Mouse (Mus musculus): ENCODE measurements around the gene Os9.
A peak's percentile ranks its signal among the peaks of the same experiment; 100 is the strongest.
"Not testable (repeated sequence)": the region's sequence is repeated elsewhere in the genome, so short reads cannot be mapped to it uniquely, and the experiment has no call there.

The Os9 gene

DNA sequence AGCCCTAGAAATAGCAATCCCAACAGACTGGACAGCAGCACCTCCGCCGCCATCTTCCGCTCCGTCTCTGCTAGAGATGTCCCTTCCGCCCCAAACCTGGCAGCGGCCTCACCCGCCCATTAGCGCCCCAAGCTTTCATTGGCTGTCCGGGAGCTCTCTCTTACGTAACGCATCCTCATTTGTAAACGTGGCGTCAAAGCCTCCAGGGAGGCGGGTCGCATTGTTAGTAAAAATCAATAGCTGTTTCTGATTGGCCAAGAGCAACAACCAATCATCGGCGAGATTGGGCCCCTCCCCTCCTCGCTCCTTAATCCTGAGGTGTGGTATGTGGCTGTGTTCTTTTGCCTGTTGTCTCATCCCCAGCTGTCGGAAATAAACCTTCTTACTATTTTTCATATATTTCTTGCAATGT lies at the start of gene Os9:
Gene Os9 (minus strand): TSS at position 66 of the 412 bp plus-strand sequence.
- peak; percentile 94 for DNase-seq

DNA sequence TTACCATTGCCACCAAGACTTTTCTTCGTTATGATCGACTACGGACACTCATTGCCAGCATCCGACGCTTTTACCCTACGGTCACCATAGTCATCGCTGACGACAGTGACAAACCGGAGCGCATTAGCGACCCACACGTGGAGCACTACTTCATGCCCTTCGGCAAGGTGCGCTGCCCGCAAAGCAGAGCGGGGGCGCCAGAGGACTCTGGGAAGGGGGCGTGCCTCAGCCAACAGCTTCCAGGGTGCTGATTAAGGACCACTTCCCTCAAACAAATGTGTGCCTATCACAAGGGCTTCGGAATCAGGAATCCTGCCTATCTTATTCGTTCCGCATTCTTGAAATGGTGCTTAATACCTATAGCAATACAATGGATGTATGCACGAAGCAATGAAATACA lies 49.1 kb upstream of the Os9 start:
- DNase-seq, result no peak

DNA sequence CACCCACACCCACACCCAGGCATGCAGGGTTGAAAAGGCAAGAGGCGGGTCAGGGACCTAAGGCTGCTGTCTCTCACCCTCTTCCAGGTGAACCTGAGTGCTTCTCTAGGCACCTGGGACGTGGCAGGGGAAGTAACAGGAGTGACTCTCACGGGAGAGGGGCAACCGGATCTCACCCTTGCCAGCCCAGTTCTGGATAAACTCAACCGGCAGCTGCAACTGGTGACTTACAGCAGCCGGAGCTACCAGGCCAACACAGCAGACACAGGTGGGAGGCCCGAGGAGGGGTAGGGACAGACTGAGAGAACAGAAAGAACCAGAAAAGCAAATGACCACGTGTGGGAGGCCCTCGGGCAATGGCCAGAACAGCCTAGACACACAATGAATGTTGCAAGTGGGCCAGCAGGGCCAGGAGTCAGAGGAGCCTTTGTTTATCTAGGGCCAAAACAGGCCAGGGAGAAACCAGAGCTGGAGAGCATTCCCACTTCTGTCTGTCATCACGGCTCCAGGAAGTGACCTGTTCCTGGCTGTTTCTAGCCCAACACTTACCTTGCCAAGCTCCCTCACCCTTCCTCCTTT lies 46.8 kb upstream of the Os9 start:
- no peak for DNase-seq

DNA sequence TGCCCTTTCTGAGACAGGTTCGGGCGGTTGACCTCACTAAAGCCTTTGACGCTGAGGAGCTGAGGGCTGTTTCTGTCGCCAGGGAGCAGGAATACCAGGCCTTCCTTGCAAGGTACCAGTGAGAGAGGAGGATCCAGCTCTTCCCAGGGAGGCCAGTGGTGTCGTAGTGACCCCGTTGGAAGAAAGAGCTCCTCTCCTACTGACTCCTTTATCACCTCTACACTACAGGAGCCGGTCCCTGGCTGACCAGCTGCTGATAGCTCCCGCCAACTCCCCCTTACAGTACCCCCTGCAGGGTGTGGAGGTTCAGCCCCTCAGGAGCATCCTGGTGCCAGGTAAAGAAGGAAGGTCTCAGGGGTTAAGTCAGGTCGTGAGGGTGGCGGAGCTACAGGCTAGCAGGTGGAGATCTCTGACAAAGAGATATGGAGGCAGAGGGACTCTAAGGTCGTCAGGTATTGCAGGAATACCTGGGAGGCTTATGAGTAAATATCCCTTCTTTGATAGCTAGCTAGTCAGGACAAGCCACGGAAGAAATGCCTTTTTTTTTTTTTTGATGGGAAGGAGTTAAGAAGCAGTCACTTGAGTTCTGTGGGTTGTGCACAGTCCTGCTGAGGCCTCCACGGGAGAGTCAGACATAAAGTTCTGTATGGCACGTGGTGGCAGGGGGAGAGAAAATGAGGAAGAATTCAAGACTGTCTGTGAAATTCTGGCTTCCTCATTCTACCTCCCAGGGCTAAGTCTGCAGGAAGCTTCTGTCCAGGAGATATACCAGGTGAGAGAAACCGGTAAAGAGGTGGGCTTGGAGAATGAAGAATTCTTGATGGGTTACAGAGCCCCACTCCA lies 46.1 kb upstream of the Os9 start:
- no peak for DNase-seq

DNA sequence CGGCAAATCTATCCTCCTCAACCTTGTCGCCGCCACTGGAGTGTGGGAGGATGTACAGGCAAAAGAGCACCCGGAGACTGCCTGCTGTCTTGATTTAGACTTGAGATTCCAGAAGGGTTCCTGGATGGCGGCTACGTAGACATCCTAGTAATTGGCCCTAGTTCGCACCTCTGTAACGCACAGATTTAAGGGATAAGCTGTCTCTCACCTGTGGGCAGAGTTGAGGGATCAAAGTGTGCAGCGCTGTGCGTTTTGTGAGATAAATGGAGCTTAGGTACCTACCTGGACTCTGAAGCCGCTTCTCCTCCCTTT lies 45.4 kb upstream of the Os9 start:
- DNase-seq, result no peak

DNA sequence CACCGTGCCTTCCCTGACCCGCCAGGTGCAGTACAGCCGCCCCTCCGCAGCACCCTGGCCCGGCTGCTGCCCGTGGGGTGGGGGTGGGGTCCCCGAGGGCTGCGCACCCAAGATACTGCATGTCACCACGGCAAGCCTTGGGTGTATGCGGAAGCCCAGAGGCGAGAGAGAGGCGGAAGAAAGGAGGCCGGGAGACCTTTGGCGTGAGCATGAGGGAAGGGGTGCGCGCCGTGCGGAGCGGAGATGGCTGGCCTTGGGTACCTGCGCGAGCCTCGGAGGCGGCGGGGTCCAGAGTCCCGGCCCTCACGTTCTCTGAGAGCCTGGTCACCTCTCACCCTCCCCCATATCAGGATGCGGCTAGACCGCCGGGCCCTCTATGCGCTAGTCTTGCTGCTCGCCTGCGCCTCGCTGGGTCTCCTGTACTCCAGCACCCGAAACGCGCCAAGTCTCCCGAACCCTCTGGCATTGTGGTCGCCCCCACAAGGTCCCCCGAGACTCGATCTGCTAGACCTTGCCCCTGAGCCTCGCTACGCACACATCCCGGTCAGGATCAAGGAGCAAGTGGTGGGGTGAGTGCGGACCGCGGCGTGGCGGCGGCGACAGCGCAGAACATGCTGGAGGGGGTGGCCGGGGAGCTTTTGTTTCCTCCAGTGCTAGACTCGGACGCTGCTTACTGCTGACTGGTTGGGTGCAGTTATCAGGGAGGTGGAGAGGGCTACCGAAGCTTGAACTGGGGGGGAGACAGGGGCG lies 44.9 kb upstream of the Os9 start:
- peak; percentile 69 for DNase-seq

DNA sequence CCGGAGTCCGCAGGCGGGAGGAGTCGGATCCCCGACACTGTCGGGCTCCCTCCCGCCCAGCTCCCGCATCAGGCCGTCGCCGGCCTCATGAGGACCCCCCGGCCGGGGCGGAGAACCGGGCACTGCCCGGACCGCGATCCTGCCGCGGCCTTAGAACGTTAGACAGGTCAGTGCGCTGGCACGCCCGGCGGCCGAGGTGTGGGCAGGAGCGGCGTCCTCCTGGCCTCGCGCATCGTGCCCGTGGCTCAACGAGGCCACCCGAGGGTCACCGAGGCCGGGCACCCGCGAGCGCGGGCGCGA lies 44.4 kb upstream of the Os9 start:
- DNase-seq, result no peak

DNA sequence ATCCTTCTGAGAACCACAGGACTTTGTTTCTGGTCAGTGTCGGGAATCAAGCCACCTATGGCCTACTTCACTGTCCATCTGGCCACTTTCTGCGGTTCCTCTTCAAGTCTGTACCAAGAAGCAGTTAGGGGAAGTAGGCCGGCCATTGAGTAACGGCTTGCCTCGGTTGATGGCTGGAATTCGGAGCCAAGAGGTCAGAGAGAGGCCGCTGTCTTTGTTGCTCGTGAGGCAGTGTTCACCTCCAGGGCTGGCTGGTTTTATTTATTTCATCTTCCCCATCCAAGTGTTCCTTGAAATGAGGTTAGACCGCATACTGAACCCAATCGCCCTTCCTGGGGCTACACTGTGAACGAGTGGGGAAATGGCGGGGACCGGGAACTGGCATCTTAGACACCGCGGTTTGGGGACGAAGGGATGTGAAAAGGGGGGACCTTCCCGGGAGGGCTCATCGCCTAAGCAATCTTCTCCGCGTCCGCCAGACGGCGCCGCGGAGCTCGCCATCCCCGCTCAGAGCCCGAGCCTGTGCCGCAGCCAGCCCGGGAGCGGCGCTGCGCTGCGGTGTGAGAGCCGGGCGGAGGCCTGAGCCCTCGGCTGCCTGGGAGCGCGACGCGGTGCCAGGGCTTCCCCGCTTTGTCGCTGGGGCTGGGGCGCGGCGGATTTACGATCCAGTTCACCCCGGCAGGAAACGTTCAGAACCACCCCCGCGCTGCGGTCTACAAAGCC lies 43.9 kb upstream of the Os9 start, which contains the start of gene B4galnt1:
Gene B4galnt1 (plus strand): TSS at position 595 of the 723 bp plus-strand sequence.
- DNase-seq, result peak; percentile 87

DNA sequence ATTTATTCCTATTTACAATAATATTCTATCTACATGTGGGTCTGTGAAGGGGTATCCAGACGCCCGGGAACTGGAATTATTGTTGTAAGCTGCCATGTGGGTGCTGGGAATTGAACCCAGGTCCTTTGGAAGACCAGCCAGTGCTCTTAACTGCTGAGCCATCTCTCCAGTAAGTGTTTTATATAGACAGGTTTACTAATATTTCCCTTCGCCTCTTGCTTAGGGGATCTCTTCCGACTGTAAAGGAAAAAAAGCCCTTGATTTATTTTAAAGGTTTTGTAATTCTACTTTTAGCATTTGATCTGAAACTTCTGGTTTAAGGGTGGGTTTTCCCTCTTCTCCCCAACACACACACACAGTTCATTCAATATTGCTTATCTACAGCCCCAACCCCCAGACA lies 43.3 kb upstream of the Os9 start:
- no peak for DNase-seq

DNA sequence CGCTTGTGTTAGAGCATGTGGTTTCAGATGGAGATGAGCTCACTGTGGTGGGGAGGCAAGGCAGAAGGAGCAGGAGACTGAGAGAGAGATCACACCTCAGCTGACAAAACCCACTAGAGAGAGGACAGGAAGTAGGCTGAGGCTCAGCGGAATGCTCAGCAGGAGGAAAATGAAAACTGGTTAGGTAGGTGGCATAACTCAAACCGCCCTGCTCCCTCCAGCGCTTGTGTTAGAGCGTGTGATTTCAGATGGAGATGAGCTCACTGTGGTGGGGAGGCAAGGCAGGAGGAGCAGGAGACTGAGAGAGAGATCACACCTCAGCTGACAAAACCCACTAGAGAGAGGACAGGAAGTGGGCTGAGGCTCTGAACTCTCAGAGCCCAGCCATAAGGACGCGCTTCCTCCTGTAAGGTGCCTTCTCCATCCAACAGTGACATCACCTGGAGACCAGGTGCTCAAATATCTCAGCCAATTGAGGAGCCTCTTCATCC lies 41.9 kb upstream of the Os9 start:
- not testable (repeated sequence) for DNase-seq

DNA sequence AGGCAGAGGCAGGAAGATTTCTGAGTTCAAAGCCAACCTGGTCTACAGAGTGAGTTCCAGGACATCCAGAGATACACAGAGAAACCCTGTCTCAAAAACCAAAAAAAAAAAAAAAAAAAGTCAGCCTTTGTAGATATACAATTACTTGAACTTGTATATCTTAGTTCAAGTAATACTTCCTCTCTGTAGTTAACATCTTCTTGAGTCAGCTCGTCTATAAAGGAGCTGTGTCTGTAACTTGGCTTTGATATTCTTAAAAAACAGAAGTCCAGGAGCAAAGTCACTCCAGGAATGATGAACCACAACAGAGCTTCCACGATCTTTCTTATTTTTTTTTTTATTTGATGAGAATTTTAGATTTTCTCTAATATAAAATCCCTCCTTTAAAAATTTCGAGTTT lies 39.8 kb upstream of the Os9 start:
- DNase-seq, result no peak

DNA sequence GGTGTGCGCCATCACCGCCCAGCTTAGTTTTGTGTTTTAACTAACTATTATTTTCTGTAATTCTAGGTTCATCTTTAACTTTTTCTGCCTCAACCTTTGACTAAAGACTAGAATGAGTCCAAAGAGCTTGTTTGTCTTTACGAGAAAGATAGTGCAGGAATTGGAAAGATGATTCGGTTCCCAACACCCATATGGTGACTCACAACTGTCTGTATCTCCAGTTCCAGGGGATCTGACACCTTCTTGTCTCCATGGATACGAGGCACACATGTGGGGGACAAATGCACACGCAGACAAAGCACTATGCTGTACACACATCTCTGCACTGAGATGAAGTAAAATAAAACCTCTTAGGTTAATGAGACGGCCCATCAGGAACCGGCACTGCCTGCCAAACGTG lies 39.1 kb upstream of the Os9 start:
- DNase-seq, result no peak

DNA sequence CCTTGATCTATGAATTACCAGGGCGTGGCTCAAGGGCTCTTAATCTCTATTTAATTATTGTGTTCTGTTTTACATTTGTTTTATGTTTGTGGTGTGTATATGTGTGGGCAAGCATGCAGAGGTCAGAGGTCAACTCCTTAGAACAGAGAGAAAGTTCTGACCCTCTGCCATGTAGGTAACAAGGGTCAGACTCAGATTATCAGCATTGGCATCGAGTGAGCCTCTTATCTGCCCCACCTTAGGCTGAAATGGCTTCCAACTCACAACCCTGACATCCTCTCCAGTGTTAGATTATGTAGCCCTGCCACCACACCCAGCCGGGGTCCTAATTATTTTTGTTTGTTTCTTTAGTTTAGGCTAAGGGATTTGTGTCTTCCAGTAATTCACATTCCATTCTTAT lies 37.5 kb upstream of the Os9 start:
- DNase-seq, result no peak

DNA sequence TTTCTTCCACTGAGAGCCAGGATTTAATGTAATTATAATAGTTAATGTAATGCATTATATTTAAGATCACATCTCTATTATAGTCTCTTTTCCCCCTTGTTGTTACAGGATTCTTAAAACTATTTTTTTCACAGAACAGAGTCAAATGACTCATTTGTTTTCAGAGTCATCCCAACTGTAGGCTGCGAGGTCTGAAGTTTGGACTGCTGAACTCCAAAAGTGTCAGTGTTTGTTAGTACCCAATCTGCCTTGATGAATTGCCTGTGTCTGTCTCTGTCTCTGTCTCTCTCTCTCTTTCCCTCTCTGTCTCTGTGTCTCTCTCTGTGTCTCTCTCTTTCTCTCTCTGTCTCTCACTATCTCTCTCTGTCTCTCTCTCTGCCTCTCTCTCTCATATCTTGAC lies 35.6 kb upstream of the Os9 start:
- no peak for DNase-seq

DNA sequence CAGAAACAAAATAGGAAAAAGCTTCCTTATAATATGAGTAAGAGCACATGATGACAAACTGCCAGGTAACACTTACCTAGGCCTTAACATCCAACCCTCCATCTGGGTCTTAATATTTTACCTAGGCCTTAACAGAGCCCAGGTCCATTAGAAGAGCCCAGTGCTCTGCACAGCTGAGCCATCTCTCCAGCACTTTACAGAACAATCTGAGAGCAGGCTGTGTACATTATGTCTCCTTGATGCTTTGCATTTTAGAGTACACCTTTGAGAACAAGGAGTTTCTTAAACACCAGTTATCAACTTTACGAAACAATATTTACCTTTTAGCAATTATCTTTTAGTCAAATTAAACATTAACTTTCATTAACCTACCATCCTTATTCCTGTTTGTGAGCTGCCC lies 35.2 kb upstream of the Os9 start:
- DNase-seq, result no peak

DNA sequence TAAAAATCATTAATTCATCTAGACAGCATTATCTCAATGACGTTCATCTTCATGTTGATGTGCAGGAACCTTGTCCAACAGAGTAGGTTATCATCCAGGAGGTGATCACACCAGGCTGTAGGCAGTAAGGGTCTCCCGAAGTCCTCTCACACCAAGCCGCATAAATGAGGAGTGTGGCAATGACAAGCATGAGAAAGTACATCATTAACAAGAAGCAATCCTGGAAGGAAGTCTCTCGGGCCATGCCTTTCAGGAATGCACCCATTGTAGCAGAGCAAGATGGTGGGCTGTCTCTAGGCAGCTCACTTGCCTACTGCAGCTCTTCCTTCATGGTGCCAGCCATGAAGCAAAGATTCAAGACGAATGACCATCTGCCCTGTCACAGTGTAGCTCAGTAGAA lies 33.7 kb upstream of the Os9 start:
- DNase-seq, result no peak

DNA sequence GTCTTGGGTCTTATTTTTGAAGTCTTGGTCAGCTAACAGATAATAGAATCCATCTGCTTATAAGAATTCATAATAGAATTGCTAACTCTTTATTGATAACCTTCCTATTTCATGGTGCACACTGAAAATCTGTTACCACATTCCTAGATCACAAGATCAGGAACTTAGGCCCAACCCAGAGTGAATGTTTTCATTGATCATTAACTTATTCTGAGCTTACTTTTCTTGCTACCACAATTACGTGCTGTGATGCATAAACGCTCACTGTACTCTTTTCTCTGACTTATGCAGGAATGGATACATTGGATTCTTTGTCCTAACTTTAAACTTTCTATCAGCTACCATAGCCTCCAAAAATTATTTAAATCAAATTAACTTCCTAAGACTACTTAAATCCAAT lies 33.3 kb upstream of the Os9 start:
- DNase-seq, result no peak

DNA sequence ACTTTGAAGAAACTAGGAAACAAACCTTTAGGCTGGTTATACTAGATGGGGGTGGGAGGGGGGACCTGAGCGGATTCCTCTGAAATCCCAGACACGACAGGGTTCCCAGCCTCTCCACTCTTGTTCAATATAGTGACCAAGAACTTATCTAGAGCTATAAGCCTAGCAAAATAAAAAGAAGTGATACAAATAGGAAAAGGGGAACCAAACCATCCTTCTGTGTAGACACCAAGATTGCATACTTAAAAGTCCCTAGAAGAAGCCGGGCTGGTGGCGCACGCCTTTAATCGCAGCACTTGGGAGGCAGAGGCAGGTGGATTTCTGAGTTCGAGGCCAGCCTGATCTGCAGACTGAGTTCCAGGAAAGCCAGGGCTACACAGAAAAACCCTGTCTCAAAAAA lies 32.4 kb upstream of the Os9 start:
- no peak for DNase-seq

DNA sequence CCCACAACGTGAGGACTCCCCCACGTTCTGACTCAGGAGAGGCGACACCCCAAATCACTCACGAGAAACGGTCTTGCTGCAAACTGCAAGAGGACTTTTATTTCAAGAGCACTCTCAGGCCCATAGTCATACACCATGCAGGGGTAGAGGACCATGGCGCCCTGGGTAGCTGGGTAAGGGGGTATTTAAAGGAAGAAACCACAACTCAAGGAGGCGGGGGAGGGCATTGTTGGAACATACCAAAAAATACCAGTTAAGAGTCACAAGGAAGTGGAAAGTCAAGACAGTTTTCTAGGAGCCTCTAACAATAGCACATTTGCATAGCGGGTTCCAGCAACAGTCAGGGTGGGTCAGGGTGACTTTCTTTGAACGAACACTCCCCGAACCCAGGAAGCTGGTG lies 31.6 kb upstream of the Os9 start:
- DNase-seq, result not testable (repeated sequence)

DNA sequence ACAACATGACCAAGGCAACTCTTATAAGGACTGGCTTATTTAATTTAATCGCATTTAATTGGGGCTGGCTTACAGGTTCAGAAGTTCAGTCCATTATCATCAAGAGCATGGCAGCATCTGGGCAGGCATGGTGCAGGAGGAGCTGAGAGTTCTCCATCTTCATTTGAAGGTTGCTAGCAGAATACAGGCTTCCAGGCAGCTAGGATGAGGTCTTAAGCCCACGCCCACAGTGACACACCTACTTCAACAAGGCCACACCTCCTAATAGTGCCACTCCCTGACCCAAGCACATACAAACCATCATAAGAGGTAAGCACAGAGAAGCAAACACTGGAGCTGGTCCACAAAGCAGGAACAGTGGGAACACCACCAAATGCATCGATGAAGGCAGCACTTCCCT lies 30.3 kb upstream of the Os9 start:
- not testable (repeated sequence) for DNase-seq

DNA sequence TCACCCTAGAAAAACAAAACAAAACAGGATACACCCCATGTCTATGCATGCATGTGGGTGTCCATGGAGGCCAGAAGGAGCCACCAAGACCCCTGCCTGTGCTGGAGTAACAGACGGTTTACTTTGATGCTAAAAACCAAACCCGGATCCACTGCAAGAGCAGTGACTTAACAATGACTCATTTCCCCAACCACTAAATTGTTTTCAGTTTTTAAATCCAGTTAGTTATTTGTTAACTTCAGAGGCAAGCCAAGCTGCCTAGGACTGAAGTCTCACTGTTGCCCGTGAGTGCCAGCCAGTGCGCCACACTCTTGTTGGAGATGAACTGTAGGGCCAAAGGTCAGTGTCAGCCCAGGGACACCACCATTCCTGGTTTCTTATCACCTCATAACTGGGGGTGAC lies 29.5 kb upstream of the Os9 start:
- no peak for DNase-seq

DNA sequence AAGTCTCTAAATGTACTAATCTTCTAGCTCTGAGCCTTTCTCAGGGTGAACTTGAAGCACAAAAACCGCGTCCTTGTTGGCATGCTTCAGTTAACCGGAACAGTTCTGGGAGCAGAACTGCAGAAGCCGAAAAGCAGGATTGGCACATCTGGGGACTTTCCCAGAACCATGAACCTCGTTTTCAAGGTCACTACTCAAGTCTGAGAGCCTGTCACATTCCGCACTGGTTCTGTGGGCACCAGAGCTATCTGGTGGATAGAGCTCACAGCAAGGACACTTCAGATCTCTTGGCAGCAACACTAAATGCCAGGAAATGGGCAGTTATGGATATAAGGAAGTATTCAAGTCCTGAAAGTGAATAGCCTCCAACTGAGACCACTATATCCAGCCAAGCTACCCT lies 26.2 kb upstream of the Os9 start:
- DNase-seq, result no peak

DNA sequence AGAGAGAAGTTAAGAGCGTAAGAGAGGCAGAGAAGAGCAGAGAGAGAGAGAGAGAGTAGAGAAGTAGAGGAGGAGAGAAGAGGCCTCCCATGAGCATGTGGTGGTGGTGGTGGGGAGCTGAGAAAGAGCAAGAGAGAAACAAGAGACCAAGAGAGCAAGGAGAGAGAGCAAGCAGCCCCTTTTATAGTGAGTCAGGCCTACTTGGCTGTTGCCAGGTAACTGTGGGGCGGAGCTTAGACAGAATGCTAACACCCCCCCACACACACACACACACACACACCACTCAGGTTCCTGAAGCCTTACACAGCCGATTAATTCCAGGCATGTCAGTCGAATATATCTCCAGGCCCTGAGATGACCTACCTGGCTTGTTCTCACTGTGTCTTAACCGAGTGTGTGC lies 24.4 kb upstream of the Os9 start:
- DNase-seq, result no peak

DNA sequence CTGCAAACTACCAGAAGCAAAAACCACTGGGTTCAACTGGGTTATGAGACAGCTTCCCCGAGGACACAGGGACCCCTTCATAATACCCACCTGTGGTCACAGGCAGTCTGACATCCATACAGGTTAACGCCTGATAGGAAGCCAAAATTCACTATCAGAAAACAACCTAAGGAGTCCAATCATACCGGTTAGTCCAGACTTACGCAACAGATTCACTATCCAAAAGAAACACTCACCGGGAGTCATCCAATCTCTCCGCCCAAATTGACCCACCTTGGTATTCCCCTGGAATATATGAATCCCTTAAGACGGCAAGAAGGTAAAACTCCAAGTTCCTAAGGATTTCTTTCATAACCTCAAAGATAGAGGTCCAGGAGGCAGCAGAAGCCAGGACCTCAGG lies 23.6 kb upstream of the Os9 start:
- no peak for DNase-seq
